Mouse (Mus musculus) cerebellum, postnatal 25 days (tissue): ENCODE data around the gene Foxb1.

Experiments
- DNase-seq, 2 experiments: peaks; one replicate each; pipeline ENCODE4 v3.0.0; 2021; ENCODE audit warnings: mixed read lengths in 2 of 2

Gene Foxb1

DNA sequence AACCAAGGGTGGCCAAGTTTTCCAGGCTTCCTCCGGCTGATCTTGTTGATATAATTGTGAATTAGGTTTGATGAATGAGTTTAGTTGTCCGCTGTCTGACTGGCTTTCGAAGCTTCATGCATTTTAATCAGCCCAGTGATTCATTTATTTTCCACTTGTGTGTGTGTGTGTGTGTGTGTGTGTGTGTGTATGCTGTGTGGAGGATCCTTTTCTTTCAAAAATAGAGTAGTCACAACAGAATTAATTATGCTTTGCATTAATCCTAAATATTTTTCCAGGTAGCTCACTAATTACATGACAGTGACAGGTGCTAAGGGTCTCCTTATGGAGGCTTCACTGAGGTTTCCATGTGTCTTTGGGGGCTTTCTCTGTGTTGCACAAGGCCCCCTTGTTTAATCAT lies 4.3 kb downstream of the Foxb1 start:
- no peak for DNase-seq

DNA sequence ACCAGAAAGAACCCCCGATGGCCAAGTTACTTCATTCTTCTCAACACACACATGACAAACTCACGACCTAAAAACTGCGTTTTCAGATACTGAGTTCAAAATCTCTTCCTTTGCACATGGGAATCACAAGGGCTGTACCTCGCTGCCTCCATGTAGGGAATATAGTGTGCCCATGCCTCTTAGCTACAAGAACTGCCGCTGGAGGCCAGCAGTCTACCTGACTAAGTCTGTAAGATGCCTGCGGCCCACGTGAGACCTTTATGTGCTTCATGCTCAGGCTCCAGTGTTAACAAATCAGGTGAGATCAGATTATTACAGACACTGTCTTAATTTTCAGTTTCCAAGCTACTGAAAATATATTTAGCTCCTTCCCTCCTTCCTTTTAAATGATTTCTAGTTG lies 4.7 kb downstream of the Foxb1 start:
- DNase-seq, result no peak

DNA sequence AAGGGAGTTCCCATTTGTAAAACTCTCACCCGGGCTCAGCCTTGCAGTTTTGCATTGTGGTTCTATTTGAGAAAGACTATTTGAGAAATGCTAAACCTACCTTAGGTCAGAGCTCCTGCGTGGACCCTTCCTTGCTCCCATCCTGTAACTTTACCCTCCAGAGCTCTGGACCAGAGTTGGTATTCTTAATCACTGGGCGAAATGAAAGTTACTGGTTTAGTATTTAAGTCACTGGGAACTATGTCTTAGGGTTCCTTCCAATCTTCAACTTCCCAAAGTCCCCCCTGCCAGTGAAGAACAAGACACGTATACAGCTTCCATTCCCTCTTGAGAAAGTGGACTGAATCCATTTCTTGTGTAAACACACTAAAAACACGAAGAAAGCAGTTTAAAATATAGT lies 5.6 kb downstream of the Foxb1 start:
- no peak for DNase-seq

DNA sequence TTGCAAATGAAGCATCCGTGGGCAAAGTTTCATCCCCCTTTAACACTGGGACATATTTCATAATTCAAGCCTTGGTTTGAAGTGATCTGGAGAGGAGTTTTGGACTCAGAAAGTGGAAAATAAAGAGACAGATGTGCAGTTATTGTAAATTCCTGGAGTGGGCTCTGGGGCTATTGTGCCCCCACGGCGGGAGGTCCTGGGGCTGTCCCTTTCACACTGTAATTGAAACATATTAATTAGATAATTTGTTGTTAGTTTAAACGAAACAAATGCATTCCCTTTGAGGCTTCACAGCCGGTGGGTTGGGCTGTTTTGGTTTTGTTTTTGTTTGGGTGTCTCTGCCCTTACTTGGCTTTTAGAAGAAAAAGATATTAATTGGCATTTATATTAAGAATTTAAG lies 6.0 kb downstream of the Foxb1 start:
- DNase-seq, result no peak

DNA sequence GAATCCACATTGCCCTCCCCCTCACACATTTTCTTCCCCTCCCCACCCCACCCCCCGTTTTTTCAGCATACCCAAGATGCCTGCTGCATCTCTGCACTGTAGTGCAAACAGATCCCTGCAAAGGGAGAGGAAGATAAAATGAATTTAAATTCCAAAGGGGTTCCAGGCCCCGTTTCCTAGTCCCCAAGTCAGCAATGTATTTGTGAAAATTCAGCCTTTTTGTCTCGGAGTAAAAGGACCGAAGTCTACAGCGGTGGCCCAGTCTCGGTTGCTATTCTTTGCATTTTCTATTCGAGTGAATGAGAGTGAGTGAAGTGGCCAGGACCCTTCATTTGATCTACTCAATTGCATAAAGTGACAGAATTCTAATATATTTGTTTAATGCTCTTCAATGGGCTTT lies 6.4 kb downstream of the Foxb1 start:
- no peak for DNase-seq

DNA sequence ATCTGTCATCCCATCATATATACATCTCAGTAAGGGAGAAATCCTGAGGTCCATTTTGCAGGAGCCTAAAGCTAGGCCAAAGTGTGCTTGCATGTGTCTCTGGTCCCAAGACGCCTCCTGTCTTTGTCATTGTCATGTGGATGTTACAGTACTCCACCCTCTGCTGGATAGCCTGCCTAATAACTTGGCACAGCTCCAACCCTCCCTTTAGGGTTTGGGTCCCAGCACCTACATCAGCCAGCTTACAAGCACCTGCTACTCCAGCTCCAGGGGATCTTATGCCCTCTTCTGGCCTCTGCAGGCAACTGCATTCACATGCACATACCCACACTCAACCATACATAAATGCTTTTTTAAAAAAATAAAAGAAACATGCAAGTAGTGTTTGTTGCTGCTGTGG lies 12.8 kb downstream of the Foxb1 start:
- DNase-seq, result no peak

DNA sequence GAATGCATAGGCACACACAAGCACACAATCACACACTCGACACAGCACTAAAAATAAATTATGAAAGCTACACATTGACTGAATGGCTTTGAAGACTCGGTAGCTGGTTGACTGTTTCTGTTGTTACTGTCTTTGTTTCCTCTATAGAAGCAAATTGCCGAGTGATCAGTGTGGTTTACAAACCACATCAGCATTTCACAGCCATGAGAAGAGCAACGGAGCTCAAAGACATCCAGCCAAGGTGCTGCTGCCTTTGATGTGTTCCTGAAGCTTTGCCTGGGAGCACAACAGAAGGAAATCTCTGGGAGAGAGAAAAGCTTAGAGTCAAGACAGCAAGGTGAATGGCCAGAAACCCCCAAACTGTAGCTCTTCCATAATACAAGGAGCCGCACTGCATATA lies 32.0 kb downstream of the Foxb1 start:
- no peak for DNase-seq

DNA sequence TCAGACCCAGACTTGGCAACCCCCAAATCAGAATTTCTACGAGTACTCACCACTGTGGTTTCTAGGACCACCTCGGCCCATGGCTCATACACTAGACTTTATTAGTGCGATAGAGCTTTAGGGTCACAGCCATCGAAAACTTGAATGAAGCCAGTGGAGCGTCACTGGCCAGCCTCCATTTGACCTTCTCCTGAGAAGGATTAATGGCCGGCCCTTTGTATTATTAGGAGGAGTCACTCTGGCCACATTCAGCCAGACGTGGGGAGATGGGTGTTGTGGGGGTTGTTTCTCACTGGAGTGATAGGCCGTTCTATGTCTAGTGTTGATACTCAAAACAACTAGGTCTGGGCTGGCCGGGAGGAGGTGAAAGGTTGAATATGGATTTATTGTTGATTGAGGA lies 42.3 kb downstream of the Foxb1 start:
- no peak for DNase-seq

DNA sequence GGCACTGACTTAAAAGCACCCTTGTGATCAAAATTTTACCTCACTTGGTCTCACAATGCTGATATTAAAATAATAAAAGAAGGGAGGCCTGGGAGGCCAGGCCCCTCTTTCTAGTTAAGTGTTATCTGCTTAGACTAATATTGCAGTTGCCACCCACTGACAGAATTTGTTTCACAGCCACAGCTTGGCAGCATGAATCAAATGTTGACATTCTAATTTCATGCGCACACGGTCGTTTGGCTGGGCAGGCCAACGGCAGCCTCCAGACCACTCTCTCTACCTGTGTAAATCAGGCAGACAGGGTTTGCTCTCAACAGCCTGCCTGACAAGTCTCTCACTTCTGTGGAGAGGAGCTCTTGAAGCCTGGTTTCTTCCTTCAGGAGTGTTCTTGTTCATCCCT lies 44.4 kb downstream of the Foxb1 start:
- DNase-seq, result no peak

DNA sequence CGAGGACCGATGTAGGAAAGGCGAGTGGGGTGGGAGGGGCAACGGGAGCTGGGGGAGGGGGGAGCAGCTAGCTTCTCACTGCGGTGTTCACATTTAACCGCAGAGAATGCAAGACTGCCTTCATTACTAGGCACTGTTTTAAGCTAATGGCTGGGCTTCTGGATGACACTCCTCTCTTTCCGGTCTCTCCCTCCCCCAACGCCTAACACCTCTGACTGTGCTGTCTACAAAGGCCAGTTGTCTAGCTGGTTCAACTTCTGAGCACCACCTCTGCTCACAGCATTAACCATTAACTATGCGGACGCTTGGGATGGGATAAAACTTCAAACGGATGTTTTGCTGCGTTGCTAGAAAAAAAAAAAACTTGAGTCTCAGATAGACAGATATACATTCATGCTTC lies 45.3 kb downstream of the Foxb1 start:
- no peak for DNase-seq

DNA sequence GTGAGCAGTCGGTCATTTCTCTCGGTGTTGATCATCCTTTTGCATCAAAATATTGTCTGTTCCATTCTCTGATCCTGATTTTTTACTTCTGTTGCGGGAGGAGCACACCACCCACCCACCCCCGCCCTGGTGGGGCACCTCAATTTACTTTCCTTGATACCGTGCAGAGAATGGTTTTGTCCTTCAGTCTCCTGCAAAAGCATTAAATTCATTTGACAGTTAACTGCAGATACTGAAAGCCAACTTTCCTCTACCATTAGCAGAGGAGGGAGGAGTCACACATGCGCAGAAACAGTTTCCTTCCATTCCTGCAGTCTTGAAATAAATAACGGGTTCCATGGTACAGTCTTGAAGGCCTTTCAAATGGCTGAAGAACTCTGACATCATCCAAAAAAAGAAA lies 46.4 kb downstream of the Foxb1 start:
- no peak for DNase-seq

DNA sequence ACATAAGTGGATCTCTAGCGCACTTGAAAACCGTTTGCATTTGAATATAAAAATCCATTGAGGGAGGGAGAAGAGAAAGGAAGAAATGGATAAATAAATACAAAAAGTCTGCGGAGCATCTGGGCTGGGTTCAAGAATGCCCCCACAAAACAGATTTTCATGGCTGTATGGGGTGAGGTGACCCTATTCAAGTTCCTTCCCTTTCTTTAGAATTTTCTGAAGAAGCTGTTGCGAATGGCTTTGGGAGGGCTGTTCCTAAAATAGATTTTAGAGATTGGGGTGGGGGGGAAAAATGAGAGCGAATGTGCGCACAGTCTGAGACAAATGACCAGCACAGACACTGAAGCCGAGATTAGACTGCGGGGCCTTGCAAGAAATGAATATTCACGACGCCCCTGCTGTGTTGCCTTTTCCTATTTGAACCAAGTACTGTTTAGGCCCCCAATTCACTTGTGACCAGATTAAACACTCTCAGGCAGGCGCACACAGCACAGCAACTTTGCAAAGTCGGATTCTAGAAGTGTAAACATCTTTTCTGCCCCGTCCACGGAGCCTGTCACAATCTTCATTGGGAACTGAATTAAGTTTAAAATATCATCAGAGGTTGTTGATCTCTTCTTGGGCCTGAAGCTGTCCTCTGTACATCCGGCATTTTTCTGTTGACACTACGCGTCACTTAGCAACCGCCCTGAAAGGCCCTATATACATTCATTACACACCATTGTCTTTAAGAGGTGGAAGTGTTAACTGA lies 47.0 kb downstream of the Foxb1 start:
- no peak for DNase-seq

DNA sequence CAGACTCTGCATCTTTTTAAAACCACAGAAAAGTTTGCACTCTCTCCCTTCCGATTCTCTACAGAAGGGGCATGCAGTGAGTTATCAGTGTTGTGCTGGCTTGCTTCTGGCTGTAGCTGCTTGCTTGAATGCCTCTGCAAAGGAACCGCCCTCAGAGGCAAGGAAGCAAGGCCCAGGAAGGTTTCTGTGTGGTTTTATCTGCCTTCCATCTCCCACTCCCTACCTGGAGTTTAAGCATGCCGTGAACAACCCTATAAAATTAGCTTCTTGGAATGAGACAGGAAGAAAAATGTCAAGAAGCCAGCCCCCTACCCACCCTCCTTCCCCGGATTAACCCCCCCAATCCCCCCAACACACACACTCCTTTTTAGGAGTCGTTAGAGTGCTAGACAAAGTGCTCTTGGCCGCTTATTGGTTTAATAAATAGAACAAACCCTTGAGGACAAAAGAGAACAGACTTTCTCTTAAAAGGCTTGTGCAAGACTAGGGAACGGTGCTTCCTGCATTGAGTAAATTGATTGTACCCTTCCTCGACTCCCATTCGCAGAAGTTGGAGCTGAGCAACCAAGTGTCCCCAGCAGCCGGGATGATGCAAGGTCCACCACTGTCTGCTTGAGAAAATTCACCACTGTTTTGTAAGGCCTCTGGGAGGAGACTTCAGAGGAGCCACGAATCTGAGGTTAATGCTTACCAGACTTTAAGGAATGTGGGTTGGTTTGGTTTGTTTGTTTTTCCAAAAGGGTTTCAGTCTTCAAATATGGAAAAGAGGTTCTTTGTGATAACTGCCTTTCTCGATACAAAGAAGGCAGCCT lies 47.8 kb downstream of the Foxb1 start:
- no peak for DNase-seq
